Mouse (Mus musculus): ENCODE results near the gene Omt2a.

DNA sequence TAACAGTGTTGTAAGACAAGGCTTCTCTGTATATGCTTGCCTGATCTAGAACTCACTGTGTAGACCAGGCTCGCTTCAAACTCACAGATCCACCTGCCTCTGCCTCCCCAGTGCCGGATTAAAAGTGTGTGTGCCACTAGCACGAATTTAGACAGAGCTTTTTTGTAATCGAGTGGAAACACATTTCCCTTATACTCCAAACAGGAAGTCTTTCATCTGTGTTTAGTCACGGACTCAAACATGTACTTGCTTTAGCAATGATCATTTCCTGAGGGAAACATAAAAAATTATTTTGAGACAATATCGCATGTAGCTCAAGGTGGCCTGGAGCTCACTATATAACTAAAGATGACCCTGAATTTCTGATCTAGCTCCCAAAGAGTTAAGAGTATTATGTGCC, 48.8 kb upstream of the Omt2a start:
- TF ChIP-seq CTCF (conservative IDR thresholded peaks at IDR 0.05 in 1 of 2, IDR thresholded peaks at IDR 0.05 in 1 of 2; ENCODE audit: low read depth in 2 of 2, low read length in 2 of 2): no peak
- TF ChIP-seq MEF2A (IDR thresholded peaks at IDR 0.05; ENCODE audit: borderline replicate concordance, low read depth, low read length): no peak
- TF ChIP-seq JUN (IDR thresholded peaks at IDR 0.05; ENCODE audit: insufficient read depth, low read depth, low read length): no peak
- TF ChIP-seq USF1 (IDR thresholded peaks at IDR 0.05; ENCODE audit: low read depth, low read length): no peak
- TF ChIP-seq POLR2A (IDR thresholded peaks at IDR 0.05; ENCODE audit: low read depth, low read length): no peak
- no peak for TF ChIP-seq MAZ (IDR thresholded peaks at IDR 0.05; ENCODE audit: low read depth, low read length)
- no peak for TF ChIP-seq RAD21 (IDR thresholded peaks at IDR 0.05; ENCODE audit: low read depth, low read length)
- TF ChIP-seq ZNF384 (IDR thresholded peaks at IDR 0.05; ENCODE audit: low read depth, low read length): no peak
- no peak for TF ChIP-seq CHD2 (IDR thresholded peaks at IDR 0.05; ENCODE audit: low read length)
- no peak for TF ChIP-seq POLR2AphosphoS2 (IDR thresholded peaks at IDR 0.05; ENCODE audit: low read depth, low read length)
- TF ChIP-seq TCF12 (IDR thresholded peaks at IDR 0.05; ENCODE audit: low read depth, low read length): no peak
